Mouse (Mus musculus) ovary, postnatal 10 days (tissue): Measurements from ENCODE around the gene Dab1.

Source experiments
- DNase-seq: peaks from one replicate; pipeline ENCODE4 v3.0.0; 2022; ENCODE audit warnings: low spot score

Dab1 gene

GRCm38 (mm10) chr4:104374191-104374590 is 755.0 kb downstream of the Dab1 start:
- DNase-seq: no peak

- DNase-seq: no peak
These were observed 765.5 kb downstream of the Dab1 start for GRCm38 (mm10) chr4:104384704-104385103.

GRCm38 (mm10) chr4:104385272-104385671 is 766.1 kb downstream of the Dab1 start:
- DNase-seq: no peak

- no peak for DNase-seq
These were observed 776.4 kb downstream of the Dab1 start for GRCm38 (mm10) chr4:104395515-104395914.

GRCm38 (mm10) chr4:104396095-104396494 is 776.9 kb downstream of the Dab1 start:
- no peak for DNase-seq

- no peak for DNase-seq
These were observed 780.1 kb downstream of the Dab1 start for GRCm38 (mm10) chr4:104399106-104399730.

- DNase-seq: no peak
These were observed 784.9 kb downstream of the Dab1 start for GRCm38 (mm10) chr4:104404099-104404498.

- no peak for DNase-seq
These were observed 791.8 kb downstream of the Dab1 start for GRCm38 (mm10) chr4:104410922-104411321.

- no peak for DNase-seq
These were observed 796.3 kb downstream of the Dab1 start for GRCm38 (mm10) chr4:104415482-104415881.

- no peak for DNase-seq
These were observed 799.2 kb downstream of the Dab1 start for GRCm38 (mm10) chr4:104418354-104418753.

- DNase-seq: no peak
These were observed 802.0 kb downstream of the Dab1 start for GRCm38 (mm10) chr4:104420983-104421680.

GRCm38 (mm10) chr4:104429127-104429526 is 810.0 kb downstream of the Dab1 start:
- DNase-seq: no peak

GRCm38 (mm10) chr4:104431231-104431855 is 812.2 kb downstream of the Dab1 start:
- DNase-seq: no peak

GRCm38 (mm10) chr4:104432150-104432549 is 813.0 kb downstream of the Dab1 start:
- DNase-seq: no peak

GRCm38 (mm10) chr4:104435736-104436135 is 816.6 kb downstream of the Dab1 start:
- no peak for DNase-seq

GRCm38 (mm10) chr4:104436411-104436810 is 817.3 kb downstream of the Dab1 start:
- no peak for DNase-seq

GRCm38 (mm10) chr4:104438730-104439129 is 819.6 kb downstream of the Dab1 start:
- DNase-seq: no peak

- DNase-seq: no peak
These were observed 820.5 kb downstream of the Dab1 start for GRCm38 (mm10) chr4:104439641-104440040.

GRCm38 (mm10) chr4:104442925-104443747 is 824.0 kb downstream of the Dab1 start:
- DNase-seq: no peak

GRCm38 (mm10) chr4:104443775-104444174 is 824.6 kb downstream of the Dab1 start:
- DNase-seq: no peak

- DNase-seq: no peak
These were observed 825.8 kb downstream of the Dab1 start for GRCm38 (mm10) chr4:104444985-104445384.

GRCm38 (mm10) chr4:104448199-104448598 is 829.0 kb downstream of the Dab1 start:
- no peak for DNase-seq
